Mouse (Mus musculus) erythroblast, embryonic 14.5 days (primary cell): ENCODE measurements around the gene 4930447C04Rik.

ENCODE experiments used
- GATA1 ChIP-seq: IDR thresholded peaks from 2 replicates; pipeline ENCODE4 v1.6.1; 2012; ENCODE audit warnings: low read length, inconsistent platforms, mixed read lengths
- TAL1 ChIP-seq: IDR thresholded peaks from 3 replicates; pipeline ENCODE4 v1.6.1; 2012; ENCODE audit warnings: low read length, inconsistent platforms, mixed read lengths

DNA sequence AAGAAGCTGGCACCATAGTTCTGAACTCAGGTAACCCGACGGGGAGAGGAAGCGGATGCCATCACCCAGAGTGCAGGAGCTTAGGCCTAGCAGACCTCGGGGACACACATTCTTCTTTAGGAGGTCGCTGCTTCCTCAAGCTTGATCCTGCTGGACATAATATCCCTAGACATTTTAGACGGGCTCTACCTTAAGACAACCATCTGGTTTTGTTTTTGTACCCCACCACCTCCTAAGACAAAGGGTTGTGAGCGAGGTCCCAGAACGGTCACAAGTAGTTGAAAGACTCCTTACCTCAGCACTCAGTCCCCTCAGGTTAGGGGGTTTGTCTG lies 5.5 kb upstream of the 4930447C04Rik start:
- no peak for TF ChIP-seq GATA1
- no peak for TF ChIP-seq TAL1
